Mouse (Mus musculus) adipose tissue, adult 10 weeks (tissue): Measurements from ENCODE around the gene Dhx29. TPM values are rescaled to one million over a fixed set of nuclear protein-coding genes. Genes with fewer than 3 reads are reported as not detected.

Experiments used
- polyA plus RNA-seq: library from polyadenylated mRNA; stranded (reverse); fragments of 350-450 nt; fragmentation: Illumina TruSeq; extraction: RNeasy Lipid Tissue Mini Kit (QIAGEN cat#74804); gene quantifications from one replicate; pipeline ENCODE4 v1.2.3, GENCODE M21; 2014; ENCODE audit warnings: low read depth, low replicate concordance

Dhx29 gene
- 14.3 TPM for polyA plus RNA-seq

GRCm38 (mm10) chr13:112927287-112928001 lies at the start of gene Dhx29, which contains the start of gene Mtrex:
TSS of gene Dhx29 (plus strand) at chr13:112927454.
TSS of gene Mtrex (minus strand) at chr13:112927398.

DNA sequence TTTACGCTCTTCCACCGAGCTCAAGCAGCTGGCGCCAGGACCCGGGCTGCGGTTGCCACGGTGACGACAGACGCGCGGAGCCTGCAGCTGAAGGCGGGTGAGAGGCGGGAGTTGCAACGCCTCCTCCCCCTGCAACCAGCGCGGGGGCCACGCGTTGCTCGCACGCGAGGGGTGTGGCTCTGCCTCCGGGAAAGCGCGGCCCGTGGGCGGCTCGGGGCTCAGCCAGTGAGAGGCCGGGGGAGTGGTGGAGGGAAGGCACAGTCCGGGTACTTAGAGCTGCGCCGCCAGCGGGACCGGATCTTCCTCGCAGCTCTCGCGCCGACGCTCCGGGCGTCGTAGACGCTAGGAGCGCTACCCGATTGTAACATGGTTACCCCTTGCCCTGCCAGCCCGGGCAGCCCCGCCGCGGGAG lies 60.3 kb downstream of the Dhx29 start, which contains the start of gene Ccno:
Gene Ccno, plus strand, starts transcription at position 271 of the 412 bp plus-strand sequence.

GRCm38 (mm10) chr13:112993531-112994152 lies 66.4 kb downstream of the Dhx29 start, which contains the start of gene Mcidas:
TSS of gene Mcidas (plus strand) at chr13:112993845.

Other genes starting within 250 kb of the Dhx29 start
- gene Plpp1, start 126.7 kb upstream of the Dhx29 start, polyA plus RNA-seq: 37.7 TPM
- 31.3 TPM for gene Mtrex, start 56 bp upstream of the Dhx29 start, polyA plus RNA-seq
- 40.3 TPM for gene Ccno, start 60.3 kb downstream of the Dhx29 start, polyA plus RNA-seq
- 0.61 TPM for gene Mcidas, start 66.4 kb downstream of the Dhx29 start, polyA plus RNA-seq
- gene Cdc20b, start 107.7 kb downstream of the Dhx29 start, polyA plus RNA-seq: not detected
- 100 TPM for gene Gpx8, start 119.0 kb downstream of the Dhx29 start, polyA plus RNA-seq
- gene Gzma, start 173.5 kb downstream of the Dhx29 start, polyA plus RNA-seq: 1.7 TPM